Mouse (Mus musculus): ENCODE results near the gene Nkain1.

Nkain1 gene

DNA sequence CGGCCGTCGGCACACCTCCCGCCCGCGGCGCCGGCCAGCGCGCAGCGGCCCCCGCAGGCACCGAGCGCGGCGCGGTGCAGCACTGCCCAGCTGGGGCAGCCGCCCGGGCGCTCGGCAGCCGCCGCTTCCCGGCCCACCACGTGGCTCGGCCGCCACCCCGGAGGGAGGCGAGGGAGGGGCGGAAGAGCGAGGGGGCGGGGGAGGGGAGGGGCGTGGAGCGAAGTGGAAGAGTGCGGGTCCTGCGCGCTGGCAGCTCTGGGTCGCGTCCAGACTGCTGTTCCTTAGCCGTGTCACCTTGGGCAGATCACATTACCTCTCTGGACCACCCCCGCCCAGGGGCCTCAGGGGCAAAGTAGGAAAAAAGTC is at the start of gene Nkain1:
Gene Nkain1 (minus strand): TSS at position 126 of the 366 bp plus-strand sequence.
- DNase-seq (ENCODE audit: low read depth, low spot score), result peak; percentile 66

DNA sequence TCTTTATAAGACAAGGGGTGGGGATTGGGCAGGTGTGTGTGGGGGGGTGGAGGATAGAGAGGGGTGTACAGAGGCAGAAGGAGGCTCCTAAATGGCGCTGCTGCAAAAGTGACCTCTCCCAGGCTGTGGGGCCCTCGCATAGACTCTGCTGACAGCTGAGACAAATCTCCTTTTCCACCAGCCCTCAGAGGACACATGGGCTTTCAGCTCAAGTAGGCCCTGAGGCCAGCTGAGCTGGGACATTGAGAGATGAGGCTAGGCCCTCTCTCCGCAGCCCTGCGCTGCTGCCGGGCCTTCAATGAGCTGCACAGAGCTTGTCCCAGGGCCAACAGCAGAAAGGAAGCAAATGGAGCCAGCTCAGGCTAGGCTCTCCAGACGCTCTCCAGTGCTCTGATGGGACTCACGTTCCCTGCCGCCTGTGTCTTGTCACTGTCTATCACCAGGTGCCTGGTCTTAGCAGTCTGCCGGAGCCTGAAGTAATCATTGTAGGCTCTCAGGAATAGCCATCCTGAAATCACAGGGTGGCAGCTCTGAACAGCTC is 4.8 kb upstream of the Nkain1 start:
- DNase-seq (ENCODE audit: low read depth, low spot score), result no peak

DNA sequence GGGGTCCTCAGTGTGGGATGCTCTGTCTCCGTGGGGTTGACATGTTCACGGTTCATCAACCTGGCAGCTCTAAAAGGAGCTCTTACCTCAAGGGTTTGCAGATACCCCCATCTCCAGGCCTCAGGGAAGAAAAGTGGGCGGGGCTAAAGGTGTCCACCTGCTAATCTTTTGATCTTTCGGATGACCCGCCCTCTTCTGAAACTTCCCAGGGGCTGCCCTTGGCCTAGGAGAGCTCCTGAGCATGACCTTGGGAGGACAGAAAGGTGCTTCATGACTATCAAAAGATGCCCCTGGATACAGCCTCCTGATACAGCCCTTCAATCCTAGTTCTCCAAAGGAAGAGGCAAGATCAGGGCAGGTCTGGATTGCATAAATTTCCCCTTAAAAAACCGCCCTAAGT is 3.1 kb upstream of the Nkain1 start:
- no peak for DNase-seq (ENCODE audit: low read depth, low spot score)

DNA sequence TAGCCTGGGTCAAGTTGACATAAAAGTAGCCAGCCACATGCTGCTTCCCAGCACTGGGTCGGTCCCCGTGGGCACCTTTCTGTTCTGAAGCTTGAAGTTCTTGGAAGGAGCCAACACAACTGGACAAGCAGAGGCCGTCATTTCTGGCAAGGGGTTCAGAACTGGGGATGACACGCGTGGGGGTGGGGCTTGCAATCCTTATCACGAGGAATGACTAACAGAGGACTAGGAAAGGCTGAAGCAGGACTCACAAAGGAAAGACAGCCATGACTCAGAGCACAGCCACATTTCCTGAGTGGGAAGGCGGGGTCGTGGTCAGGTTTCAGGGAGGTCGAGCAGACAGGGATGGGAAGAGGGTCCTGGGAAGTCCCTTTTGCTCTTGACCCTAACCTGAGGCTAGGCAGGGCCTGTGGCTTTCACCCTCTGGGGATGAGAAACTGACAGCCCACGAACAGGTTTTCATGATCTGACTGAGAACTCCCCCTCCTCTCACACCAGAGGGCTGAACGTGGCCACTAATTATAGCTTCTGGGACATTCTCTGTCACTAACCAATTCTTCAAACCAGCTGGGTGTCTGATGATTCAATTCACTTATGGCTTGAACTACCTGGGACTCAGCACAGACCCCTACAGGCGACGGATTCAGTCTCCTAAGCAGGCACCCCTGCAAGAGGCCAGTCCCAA is 2.4 kb upstream of the Nkain1 start:
- no peak for DNase-seq (ENCODE audit: low read depth, low spot score)

DNA sequence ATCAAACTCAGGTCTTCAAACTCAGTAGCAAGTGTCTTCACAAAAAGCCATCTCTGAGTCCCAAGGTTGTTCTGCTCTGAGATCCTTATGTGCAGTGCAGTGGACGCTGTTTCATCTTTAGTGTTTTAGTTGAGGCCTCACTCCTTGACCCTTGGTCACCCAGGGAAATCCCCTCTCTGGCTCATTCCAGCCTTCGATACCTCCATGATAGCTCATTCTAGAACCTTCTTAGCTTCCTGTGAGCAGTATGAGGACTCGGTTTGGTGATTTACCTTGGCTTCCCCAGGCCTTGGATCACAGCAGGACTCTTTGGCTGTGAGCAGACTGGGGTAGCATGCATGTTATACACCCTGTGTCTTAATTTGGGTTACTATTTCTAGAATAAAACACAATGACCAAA is 1.6 kb upstream of the Nkain1 start:
- no peak for DNase-seq (ENCODE audit: low read depth, low spot score)

DNA sequence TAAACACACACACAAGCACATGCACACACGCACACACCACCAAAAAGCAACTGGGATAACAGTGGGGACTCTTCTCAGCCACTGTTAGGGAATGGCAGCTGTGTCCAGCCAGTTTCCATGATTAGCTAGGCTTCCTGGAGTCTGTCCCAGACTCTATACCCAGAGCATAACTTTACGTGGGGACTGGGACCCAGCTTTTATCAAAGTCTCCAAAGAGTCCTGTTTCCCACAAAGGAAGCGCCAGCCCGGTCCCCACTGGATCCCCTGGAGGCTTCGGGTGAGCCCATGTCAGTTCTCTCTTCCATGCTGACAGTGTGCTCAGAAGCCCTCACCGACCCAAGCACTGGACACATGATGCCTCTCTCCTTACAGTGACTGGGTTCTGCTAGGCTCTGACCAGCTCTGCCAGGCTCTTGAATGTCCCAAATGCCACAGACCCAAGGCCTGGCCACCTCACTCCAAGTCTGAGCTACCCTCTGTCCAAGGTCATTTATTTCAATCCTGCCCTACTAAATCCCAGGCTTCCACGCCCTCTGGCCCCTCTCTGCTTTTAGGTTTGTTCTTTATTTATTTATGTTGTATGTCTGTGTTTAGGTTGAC is 988 bp upstream of the Nkain1 start:
- no peak for DNase-seq (ENCODE audit: low read depth, low spot score)

DNA sequence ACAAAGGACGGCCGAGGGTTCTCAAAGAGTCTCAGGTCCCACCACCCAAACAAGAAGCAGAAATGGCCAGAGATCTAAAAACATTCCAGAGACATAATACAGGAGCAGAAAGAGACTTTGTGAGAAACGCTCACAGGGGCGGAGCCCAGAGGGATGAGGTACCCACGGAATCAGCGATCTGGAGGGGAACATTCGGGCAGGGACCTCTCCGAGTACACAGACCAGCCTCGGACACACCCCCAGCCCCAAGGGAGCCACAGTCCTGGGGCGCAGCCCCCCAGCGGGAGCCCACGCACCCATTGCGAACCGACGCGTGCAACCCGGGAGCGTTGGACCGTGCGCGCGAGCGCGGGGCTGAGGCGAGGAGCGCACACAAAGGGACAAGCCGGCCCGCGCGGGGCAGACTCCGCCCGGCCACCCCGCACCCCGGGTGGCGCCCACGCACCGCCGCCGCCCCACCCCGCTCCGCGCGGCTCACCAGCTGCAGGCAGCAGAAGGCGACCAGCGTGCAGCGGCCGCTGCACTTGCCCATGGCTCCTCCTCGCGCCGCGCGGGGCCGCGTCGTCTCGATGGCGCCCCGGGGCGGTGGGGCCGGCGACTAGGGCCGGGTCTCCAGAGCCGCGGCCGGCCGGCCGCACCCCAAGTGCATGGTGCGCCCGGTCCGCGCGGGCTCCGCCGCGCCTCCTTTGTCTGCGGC is 474 bp downstream of the Nkain1 start:
- no peak for DNase-seq (ENCODE audit: low read depth, low spot score)

DNA sequence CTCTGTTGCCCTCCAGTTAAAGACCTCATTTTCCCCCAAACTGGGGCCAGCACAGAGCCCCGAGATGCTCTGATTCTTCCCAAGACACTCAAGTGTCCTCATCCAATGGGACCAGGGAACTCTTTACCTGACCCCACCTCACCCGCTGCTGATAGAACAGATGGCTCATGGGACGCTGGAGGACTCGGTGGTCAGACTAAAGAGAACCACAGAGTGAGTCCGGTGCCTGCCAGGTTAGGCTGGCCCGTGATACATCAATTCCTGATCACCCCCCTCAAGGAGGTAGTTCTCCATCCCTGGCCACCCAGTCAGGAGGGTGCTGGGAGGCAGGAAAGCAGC is 992 bp downstream of the Nkain1 start:
- DNase-seq (ENCODE audit: low read depth, low spot score), result peak; percentile 75

DNA sequence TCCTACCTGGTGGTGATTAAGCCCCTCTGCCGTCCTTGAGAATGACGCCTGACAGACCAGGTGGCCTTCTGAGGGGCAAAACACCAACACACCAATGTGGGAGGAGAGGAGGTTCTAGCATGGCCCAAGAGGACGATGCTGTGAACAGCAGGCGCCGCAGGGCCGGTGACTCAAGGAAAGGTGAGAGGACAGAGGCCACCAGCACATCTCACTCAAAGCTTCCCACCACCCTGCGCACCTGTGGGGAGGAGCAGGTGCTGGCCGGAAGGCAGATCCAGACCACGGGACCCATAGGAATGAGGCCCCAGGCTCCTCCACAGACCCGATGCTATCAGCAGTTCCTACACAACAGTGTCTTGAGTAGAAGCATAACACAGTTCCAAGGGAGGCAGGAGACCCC is 1.4 kb downstream of the Nkain1 start:
- no peak for DNase-seq (ENCODE audit: low read depth, low spot score)

DNA sequence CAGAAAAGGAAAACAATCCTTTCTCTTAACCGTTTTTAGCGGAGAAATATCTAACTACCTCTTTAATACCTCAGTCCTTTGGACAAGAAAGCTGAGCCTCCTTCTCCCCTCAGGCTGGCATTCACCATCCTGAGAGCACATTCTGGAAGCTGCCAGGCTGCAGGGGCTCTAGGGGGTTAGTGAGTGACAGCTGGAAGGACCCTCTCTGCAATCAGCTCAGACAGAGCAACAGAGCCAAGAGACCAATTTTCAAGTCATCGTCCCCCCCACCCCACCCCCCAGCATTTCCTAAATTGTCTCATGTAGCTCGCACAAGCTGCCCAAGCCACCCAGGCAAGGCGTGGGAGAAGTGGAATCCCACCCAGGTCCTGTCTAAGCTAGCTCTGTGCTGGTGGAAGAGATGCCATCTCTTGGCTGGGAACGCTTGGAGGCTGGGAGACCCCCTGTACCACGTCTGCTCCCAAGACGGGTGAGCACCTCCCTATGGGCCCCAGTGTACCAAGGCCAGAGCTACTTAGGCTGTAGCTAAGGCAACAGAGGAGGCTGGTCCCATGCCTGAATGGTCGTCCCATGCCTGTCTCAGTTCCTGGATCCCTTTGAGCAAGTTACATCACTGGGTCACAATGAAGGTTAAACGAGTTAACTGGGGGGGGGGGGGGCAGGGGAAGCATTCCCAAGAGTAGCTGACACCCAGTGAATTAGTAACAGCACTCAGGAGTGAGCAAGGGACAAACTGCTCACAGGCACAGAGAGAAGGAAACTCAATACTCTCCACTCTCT is 2.8 kb downstream of the Nkain1 start:
- no peak for DNase-seq (ENCODE audit: low read depth, low spot score)

DNA sequence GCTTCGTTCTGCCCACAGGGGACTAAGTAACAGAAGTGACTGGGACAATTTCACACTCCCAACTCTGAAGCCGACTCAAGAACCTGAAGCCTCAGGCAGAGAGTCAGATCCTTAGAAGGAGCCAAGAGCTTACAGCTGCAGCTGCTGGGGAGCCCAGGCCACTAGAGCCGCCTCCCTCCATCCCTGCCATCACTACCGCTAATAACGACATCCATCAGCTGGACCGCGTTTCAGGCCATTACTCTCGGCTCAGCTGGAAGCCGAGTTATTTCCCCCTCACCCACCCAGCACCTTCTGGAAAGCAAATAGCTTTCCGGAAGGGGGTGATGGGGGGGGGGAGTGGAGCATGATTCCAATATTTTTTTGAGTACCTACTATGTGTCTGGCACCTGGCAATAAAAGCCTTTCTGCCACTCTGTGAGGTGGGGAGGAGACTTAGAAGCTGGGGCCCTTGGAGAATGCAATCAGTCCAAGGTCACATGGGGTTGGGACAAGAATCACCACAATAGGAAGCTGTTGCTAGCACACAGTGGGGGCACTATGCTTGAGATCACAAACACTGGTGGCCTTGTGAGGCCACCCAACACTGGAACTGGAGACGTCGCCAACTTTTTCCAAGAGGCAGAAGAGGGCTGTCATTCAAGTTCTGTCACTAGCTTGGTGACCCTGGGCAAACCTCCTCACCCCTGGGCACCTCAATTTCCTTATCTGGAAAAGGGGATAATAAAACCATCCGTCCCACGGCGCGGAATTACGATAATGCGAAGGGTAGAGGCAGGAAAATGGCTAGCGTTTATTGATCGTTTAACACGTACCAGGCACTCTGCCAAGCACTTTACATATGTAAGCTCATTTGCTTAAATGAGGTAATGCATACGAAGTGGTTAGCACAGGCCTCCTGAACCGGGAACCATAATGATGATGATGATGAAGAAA is 5.7 kb downstream of the Nkain1 start:
- peak; percentile 93 for DNase-seq (ENCODE audit: low read depth, low spot score)

DNA sequence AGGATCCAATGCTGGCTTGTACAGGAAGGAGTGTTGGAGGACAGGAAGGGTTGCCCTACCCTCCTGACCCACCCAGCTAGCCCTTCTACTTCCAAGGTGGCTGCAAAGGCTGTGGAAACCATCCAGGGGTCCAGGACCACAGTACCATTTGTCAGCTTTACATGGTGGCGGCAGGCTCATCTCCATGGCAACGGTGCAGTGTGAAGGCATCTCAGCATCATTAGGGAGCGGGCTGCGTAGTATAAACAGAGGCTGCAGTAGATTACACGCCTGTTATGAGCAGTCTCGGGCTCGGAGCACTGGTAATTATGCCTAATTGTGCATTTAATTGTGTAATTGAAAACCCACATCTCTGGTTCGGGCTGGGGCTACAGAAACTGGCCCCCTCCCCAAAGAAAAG is 10.2 kb downstream of the Nkain1 start:
- peak; percentile 70 for DNase-seq (ENCODE audit: low read depth, low spot score)

DNA sequence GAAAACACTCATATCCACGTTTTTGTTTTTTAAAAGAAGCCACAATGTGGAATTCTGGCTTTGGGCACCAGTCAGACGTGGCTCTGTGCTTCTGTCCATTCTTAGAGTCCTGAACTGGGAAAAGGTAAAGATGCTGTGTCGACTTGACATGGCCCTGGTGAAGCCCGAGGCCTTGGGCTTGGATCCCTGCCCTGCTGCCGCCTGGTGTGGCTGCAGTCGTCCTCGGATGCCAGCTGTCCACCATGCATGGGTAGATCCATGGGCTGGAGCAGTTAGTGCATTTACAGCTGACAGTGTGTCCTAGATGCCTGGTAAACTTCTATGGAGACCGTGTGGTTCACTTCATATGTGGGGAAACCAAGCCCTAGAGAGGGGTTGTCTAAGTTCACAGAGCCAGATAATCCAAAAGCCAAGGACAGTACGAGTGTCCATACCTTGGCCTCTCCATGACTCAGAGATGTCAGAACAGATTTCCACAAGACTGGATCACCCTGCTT is 10.7 kb downstream of the Nkain1 start:
- DNase-seq (ENCODE audit: low read depth, low spot score), result no peak

DNA sequence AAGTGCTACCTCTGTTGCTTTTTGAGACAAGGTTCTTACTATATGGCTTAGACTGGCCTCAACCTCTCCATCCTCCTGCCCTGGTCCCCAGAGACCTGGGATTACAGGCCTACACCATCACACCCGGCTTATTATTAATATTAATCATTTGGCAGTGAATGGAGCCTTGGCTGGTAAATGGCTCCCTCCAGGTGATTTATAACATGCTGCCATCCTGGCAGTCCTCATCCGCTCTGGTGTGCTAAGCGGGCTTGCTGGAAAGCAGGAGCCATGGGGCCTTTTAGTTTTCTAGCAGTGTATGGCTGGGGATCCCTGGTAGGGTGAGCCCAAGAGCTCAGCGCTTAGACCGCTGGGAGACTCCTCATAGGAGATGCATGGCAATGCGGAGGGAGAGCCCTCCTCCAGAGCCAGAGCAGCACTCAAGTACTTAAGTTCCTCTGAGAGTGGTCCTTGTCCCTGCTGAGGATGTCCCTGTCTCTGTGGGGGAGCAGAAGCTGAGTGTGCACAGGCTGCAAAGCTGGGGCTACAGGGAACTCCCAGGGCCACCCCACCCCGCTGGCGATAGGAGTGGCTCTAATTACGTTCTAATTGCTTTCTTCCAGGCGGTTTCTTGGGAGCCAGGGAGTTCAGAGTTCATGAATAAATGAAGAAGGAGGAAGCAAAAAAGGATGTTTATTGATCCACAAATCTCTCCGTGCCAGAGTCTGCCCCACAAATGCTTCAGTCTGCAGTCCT is 13.2 kb downstream of the Nkain1 start:
- no peak for DNase-seq (ENCODE audit: low read depth, low spot score)

DNA sequence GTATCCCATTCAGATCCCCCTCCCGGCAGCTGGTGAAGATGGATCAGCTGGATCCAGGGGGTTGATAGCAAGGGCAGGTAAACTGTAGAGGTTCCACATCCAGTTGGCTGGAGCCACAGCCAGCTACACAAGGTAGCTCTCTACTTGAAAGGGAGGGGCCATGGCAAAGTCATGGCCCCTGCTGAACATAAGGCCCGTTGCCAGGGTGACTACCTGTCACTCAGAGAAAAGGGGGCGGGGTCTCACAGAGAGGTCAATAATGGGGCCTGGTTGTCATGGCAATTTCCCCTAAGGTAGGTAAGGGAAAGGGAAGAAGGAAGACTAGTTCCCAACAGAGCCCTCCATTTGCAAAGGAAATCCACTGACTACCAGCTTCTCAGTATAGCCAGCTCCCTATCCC is 14.8 kb downstream of the Nkain1 start:
- DNase-seq (ENCODE audit: low read depth, low spot score), result no peak

DNA sequence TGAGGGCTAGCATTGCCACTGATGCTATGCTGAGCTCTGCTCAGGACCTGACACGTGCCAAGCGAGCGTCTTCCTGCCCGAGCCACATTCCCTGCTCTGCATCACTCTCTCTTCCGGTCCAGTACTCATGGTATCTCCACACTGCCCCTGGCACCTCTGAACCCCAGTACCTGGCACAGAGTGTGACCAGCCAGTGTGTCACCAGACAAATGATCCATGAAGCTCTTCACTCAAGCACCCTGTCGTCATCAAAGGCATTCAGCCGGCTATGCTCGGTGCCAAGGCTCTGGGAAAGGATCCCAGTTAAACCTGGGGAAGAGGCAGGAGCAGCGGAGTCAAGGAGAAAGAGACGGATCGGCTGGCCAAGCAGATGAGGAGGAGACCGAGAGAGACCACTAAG is 16.1 kb downstream of the Nkain1 start:
- peak; percentile 95 for DNase-seq (ENCODE audit: low read depth, low spot score)

DNA sequence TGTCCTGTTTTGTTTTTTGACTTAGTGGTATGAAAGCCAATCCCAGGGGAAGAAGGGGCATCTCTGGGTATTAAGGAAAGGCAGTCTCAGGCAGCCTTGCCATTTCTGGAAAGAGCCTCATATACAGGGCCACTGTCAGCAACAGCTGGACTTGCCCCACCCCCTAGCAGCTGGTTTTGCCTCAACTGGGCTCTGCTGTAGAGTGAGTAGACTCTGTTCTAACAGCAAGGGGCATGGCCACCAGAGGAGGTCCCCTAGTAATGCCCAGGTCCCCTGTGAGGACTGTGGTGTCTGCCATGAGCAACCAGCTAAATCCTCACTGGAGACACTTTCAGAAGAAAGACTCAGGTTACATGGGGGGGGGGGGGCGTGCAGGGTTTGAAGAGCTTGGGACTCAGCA is 17.0 kb downstream of the Nkain1 start:
- DNase-seq (ENCODE audit: low read depth, low spot score), result no peak

DNA sequence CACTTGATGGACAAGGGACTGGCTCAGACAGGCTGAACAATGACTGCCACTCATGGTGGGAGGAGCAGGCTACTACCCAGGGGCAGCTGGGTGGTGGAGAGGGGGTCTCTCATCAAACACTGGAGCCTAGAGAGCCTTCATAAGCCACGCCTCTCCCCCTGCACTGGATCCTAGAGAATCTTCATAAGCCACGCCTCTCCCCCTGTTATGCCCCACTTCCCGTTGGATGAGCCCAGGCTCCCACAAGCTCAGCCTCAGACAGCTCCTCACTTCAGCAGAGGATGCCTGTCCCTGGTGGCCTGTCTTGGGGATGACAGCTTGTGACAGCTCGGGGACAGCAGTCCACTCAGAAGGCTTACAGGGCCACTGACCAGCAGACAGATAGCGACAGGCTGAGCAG is 17.7 kb downstream of the Nkain1 start:
- DNase-seq (ENCODE audit: low read depth, low spot score), result peak; percentile 73

DNA sequence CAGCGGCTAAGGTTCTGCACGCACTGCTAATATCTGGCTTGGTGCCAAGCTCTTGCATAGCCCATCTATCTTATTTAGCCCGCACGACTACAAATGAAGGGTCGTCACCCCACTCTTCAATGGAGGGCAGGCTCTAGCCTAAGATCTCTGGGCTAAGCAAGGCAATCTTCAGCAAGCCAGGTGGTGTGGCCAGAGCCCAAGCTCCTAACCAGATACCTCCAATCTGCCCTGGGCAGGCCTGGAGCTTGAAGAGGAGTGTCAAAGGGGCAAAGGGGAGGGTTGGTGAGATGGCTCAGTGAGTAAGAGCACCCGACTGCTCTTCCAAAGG is 20.9 kb downstream of the Nkain1 start:
- no peak for DNase-seq (ENCODE audit: low read depth, low spot score)
